Mouse (Mus musculus) monocyte, adult 5-6 weeks (primary cell): ENCODE data around the gene Cacna2d1. TPM values are rescaled to one million over a fixed set of nuclear protein-coding genes. Genes with fewer than 3 reads are reported as not detected.

Experiments used
- ATAC-seq: fragments of 153-309, 156-312 bp; replicated peaks from 2 replicates; pipeline ENCODE4 v1.8.0; 2017; ENCODE audit warnings: mild to moderate bottlenecking; ENCODE audit not compliant: low TSS enrichment, insufficient number of reproducible peaks, severe bottlenecking, poor library complexity, low FRiP score
- total RNA-seq: library from RNA; stranded (forward); fragments of 200-1000, 200-491, 200-594 nt; gene quantifications from 3 replicates; pipeline ENCODE4 v1.2.3, GENCODE M21; 2017

Cacna2d1 gene
- total RNA-seq, 1 experiment from 2014 or later: not detected

- no peak for ATAC-seq
Measured at GRCm38 (mm10) chr5:16113879-16114278, 179.4 kb downstream of the Cacna2d1 start.

- ATAC-seq: no peak
Measured at GRCm38 (mm10) chr5:16121334-16121733, 186.8 kb downstream of the Cacna2d1 start.

- no peak for ATAC-seq
Measured at GRCm38 (mm10) chr5:16122110-16122509, 187.6 kb downstream of the Cacna2d1 start.

GRCm38 (mm10) chr5:16134286-16135094 is 200.0 kb downstream of the Cacna2d1 start:
- ATAC-seq: no peak

- no peak for ATAC-seq
Measured at GRCm38 (mm10) chr5:16135986-16136385, 201.5 kb downstream of the Cacna2d1 start.

- no peak for ATAC-seq
Measured at GRCm38 (mm10) chr5:16136839-16137238, 202.3 kb downstream of the Cacna2d1 start.

- ATAC-seq: no peak
Measured at GRCm38 (mm10) chr5:16146602-16147001, 212.1 kb downstream of the Cacna2d1 start.

GRCm38 (mm10) chr5:16155375-16156284 is 221.1 kb downstream of the Cacna2d1 start:
- no peak for ATAC-seq

GRCm38 (mm10) chr5:16163270-16163669 is 228.8 kb downstream of the Cacna2d1 start:
- no peak for ATAC-seq

GRCm38 (mm10) chr5:16166117-16166867 is 231.8 kb downstream of the Cacna2d1 start:
- ATAC-seq: no peak

GRCm38 (mm10) chr5:16166868-16167267 is 232.4 kb downstream of the Cacna2d1 start:
- ATAC-seq: no peak

- no peak for ATAC-seq
Measured at GRCm38 (mm10) chr5:16181041-16181440, 246.6 kb downstream of the Cacna2d1 start.

GRCm38 (mm10) chr5:16184064-16184463 is 249.6 kb downstream of the Cacna2d1 start:
- no peak for ATAC-seq

- ATAC-seq: no peak
Measured at GRCm38 (mm10) chr5:16187931-16188330, 253.4 kb downstream of the Cacna2d1 start.

GRCm38 (mm10) chr5:16189878-16190277 is 255.4 kb downstream of the Cacna2d1 start:
- no peak for ATAC-seq

- ATAC-seq: no peak
Measured at GRCm38 (mm10) chr5:16191165-16191564, 256.7 kb downstream of the Cacna2d1 start.

- ATAC-seq: no peak
Measured at GRCm38 (mm10) chr5:16199816-16200215, 265.3 kb downstream of the Cacna2d1 start.

- no peak for ATAC-seq
Measured at GRCm38 (mm10) chr5:16221960-16222359, 287.5 kb downstream of the Cacna2d1 start.

GRCm38 (mm10) chr5:16225359-16225758 is 290.9 kb downstream of the Cacna2d1 start:
- ATAC-seq: no peak
